Mouse (Mus musculus): Measurements from ENCODE around the gene Agap1. TPM values are rescaled to one million over a fixed set of nuclear protein-coding genes. Genes with fewer than 3 reads are reported as not detected.

The Agap1 gene
- polyA plus RNA-seq, 1 experiment from 2014 or later = 41.4 TPM

- no peaks in the 10 kb centered on the region for H3K4me1 ChIP-seq (replicated peaks; ENCODE audit: control insufficient read depth, insufficient read depth, low read length)
- H3K36me3 ChIP-seq (ENCODE audit: control insufficient read depth, insufficient read depth, low read length) = no peaks in the 10 kb centered on the region
- no peak for DNase-seq (ENCODE audit: low spot score)
- no peak overlapping the region for H3K9ac ChIP-seq (ENCODE audit: low read depth, low read length)
- H3K27me3 ChIP-seq (ENCODE audit: control insufficient read depth, insufficient read depth, low read length) = no peaks in the 10 kb centered on the region
- ATAC-seq (ENCODE audit: low FRiP score) = no peak
- H3K9me3 ChIP-seq (ENCODE audit: control insufficient read depth, low read length) = no peaks in the 10 kb centered on the region
- no peak overlapping the region for H3K4me2 ChIP-seq (replicated peaks; ENCODE audit: low read depth, low read length)
- no peak overlapping the region for H3K27ac ChIP-seq (ENCODE audit: low read depth, low read length)
- WGBS = 92% methylated on average over 2 of the region's 2 CpGs
- no peak overlapping the region for H3K4me3 ChIP-seq (ENCODE audit: low read depth, low read length)
Observed at GRCm38 (mm10) chr1:89899036-89899435, 444.4 kb downstream of the Agap1 start.

- DNase-seq (ENCODE audit: low spot score) (no peak), ATAC-seq (ENCODE audit: low FRiP score) (no peak)
- no peak overlapping the region; the same call in 1 of the 2 replicates for H3K27ac ChIP-seq (ENCODE audit: low read depth, low read length)
- WGBS = 80% methylated on average over 11 of the region's 11 CpGs
- no peaks in the 10 kb centered on the region for H3K9me3 ChIP-seq (ENCODE audit: control insufficient read depth, low read length)
- H3K4me2 ChIP-seq (replicated peaks; ENCODE audit: low read depth, low read length) = no peak overlapping the region
- no peaks in the 10 kb centered on the region for H3K36me3 ChIP-seq (ENCODE audit: control insufficient read depth, insufficient read depth, low read length)
- no peak overlapping the region for H3K4me3 ChIP-seq (ENCODE audit: low read depth, low read length)
- H3K27me3 ChIP-seq (ENCODE audit: control insufficient read depth, insufficient read depth, low read length) = no peaks in the 10 kb centered on the region
- no peaks in the 10 kb centered on the region for H3K4me1 ChIP-seq (replicated peaks; ENCODE audit: control insufficient read depth, insufficient read depth, low read length)
- H3K9ac ChIP-seq (ENCODE audit: low read depth, low read length) = no peak overlapping the region
Observed at GRCm38 (mm10) chr1:89899761-89900445, 445.3 kb downstream of the Agap1 start.

GRCm38 (mm10) chr1:89901381-89901780, 446.8 kb downstream of the Agap1 start:
- H3K9me3 ChIP-seq (ENCODE audit: control insufficient read depth, low read length) = no peaks in the 10 kb centered on the region
- H3K4me1 ChIP-seq (replicated peaks; ENCODE audit: control insufficient read depth, insufficient read depth, low read length) = no peaks in the 10 kb centered on the region
- 83% methylated on average over 4 of the region's 4 CpGs for WGBS
- no peak for ATAC-seq (ENCODE audit: low FRiP score)
- no peak overlapping the region for H3K27ac ChIP-seq (ENCODE audit: low read depth, low read length)
- H3K4me3 ChIP-seq (ENCODE audit: low read depth, low read length) = no peak overlapping the region
- no peak overlapping the region for H3K9ac ChIP-seq (ENCODE audit: low read depth, low read length)
- H3K36me3 ChIP-seq (ENCODE audit: control insufficient read depth, insufficient read depth, low read length) = no peaks in the 10 kb centered on the region
- H3K4me2 ChIP-seq (replicated peaks; ENCODE audit: low read depth, low read length) = no peak overlapping the region
- DNase-seq (ENCODE audit: low spot score) = no peak
- H3K27me3 ChIP-seq (ENCODE audit: control insufficient read depth, insufficient read depth, low read length) = no peaks in the 10 kb centered on the region

GRCm38 (mm10) chr1:89902236-89902635, 447.6 kb downstream of the Agap1 start:
- 95% methylated on average over 2 of the region's 2 CpGs for WGBS
- no peak for DNase-seq (ENCODE audit: low spot score)
- H3K9me3 ChIP-seq (ENCODE audit: control insufficient read depth, low read length) = no peaks in the 10 kb centered on the region
- ATAC-seq (ENCODE audit: low FRiP score) = no peak
- no peak overlapping the region for H3K27ac ChIP-seq (ENCODE audit: low read depth, low read length)
- no peak overlapping the region for H3K9ac ChIP-seq (ENCODE audit: low read depth, low read length)
- no peaks in the 10 kb centered on the region for H3K4me1 ChIP-seq (replicated peaks; ENCODE audit: control insufficient read depth, insufficient read depth, low read length)
- no peaks in the 10 kb centered on the region for H3K36me3 ChIP-seq (ENCODE audit: control insufficient read depth, insufficient read depth, low read length)
- H3K4me3 ChIP-seq (ENCODE audit: low read depth, low read length) = no peak overlapping the region
- no peak overlapping the region for H3K4me2 ChIP-seq (replicated peaks; ENCODE audit: low read depth, low read length)
- H3K27me3 ChIP-seq (ENCODE audit: control insufficient read depth, insufficient read depth, low read length) = no peaks in the 10 kb centered on the region

GRCm38 (mm10) chr1:89902641-89903040, 448.0 kb downstream of the Agap1 start:
- H3K27me3 ChIP-seq (ENCODE audit: control insufficient read depth, insufficient read depth, low read length) = no peaks in the 10 kb centered on the region
- no peak for ATAC-seq (ENCODE audit: low FRiP score)
- H3K4me2 ChIP-seq (replicated peaks; ENCODE audit: low read depth, low read length) = no peak overlapping the region
- H3K27ac ChIP-seq (ENCODE audit: low read depth, low read length) = no peak overlapping the region
- no peak overlapping the region for H3K9ac ChIP-seq (ENCODE audit: low read depth, low read length)
- no peaks in the 10 kb centered on the region for H3K36me3 ChIP-seq (ENCODE audit: control insufficient read depth, insufficient read depth, low read length)
- no peak for DNase-seq (ENCODE audit: low spot score)
- no peak overlapping the region for H3K4me3 ChIP-seq (ENCODE audit: low read depth, low read length)
- no peaks in the 10 kb centered on the region for H3K9me3 ChIP-seq (ENCODE audit: control insufficient read depth, low read length)
- no peaks in the 10 kb centered on the region for H3K4me1 ChIP-seq (replicated peaks; ENCODE audit: control insufficient read depth, insufficient read depth, low read length)
- WGBS = 89% methylated on average over 1 of the region's 1 CpGs

- H3K27me3 ChIP-seq (ENCODE audit: control insufficient read depth, insufficient read depth, low read length) = no peaks in the 10 kb centered on the region
- H3K4me1 ChIP-seq (replicated peaks; ENCODE audit: control insufficient read depth, insufficient read depth, low read length) = no peaks in the 10 kb centered on the region; the same call in 1 of the 2 replicates
- H3K27ac ChIP-seq (ENCODE audit: low read depth, low read length) = no peak overlapping the region
- H3K4me2 ChIP-seq (replicated peaks; ENCODE audit: low read depth, low read length) = no peak overlapping the region
- WGBS = 89% methylated on average over 8 of the region's 8 CpGs
- no peaks in the 10 kb centered on the region for H3K36me3 ChIP-seq (ENCODE audit: control insufficient read depth, insufficient read depth, low read length)
- ATAC-seq (ENCODE audit: low FRiP score) (no peak), DNase-seq (ENCODE audit: low spot score) (no peak)
- no peak overlapping the region for H3K4me3 ChIP-seq (ENCODE audit: low read depth, low read length)
- no peaks in the 10 kb centered on the region for H3K9me3 ChIP-seq (ENCODE audit: control insufficient read depth, low read length)
- no peak overlapping the region for H3K9ac ChIP-seq (ENCODE audit: low read depth, low read length)
Observed at GRCm38 (mm10) chr1:89909796-89910195, 455.2 kb downstream of the Agap1 start.

GRCm38 (mm10) chr1:89912392-89912791, 457.8 kb downstream of the Agap1 start:
- no peaks in the 10 kb centered on the region for H3K27me3 ChIP-seq (ENCODE audit: control insufficient read depth, insufficient read depth, low read length)

GRCm38 (mm10) chr1:89913611-89914010, 459.0 kb downstream of the Agap1 start:
- Histone ChIP-seq H3K4me2 (replicated peaks; ENCODE audit: low read depth, low read length) (no peak overlapping the region), H3K4me3 (ENCODE audit: low read depth, low read length) (no peak overlapping the region), H3K27ac (ENCODE audit: low read depth, low read length) (no peak overlapping the region), H3K36me3 (ENCODE audit: control insufficient read depth, insufficient read depth, low read length) (no peaks in the 10 kb centered on the region), H3K9me3 (ENCODE audit: control insufficient read depth, low read length) (no peaks in the 10 kb centered on the region), H3K4me1 (replicated peaks; ENCODE audit: control insufficient read depth, insufficient read depth, low read length) (no peaks in the 10 kb centered on the region; the same call in 1 of the 2 replicates), H3K9ac (ENCODE audit: low read depth, low read length) (no peak overlapping the region), H3K27me3 (ENCODE audit: control insufficient read depth, insufficient read depth, low read length) (peaks cover 2% of the 10 kb centered on the region; the same call in 1 of the 2 replicates)
- DNase-seq (ENCODE audit: low spot score) = no peak
- WGBS = 83% methylated on average over 4 of the region's 4 CpGs
- no peak for ATAC-seq (ENCODE audit: low FRiP score)

More at GRCm38 (mm10) chr1:89912392-89912791, 457.8 kb downstream of the Agap1 start:
- DNase-seq (ENCODE audit: low spot score) (no peak), ATAC-seq (ENCODE audit: low FRiP score) (no peak)
- no peak overlapping the region for H3K4me3 ChIP-seq (ENCODE audit: low read depth, low read length)
- no peak overlapping the region for H3K4me2 ChIP-seq (replicated peaks; ENCODE audit: low read depth, low read length)
- H3K9ac ChIP-seq (ENCODE audit: low read depth, low read length) = no peak overlapping the region
- WGBS = 38% methylated on average over 5 of the region's 5 CpGs
- no peaks in the 10 kb centered on the region for H3K9me3 ChIP-seq (ENCODE audit: control insufficient read depth, low read length)
- H3K36me3 ChIP-seq (ENCODE audit: control insufficient read depth, insufficient read depth, low read length) = no peaks in the 10 kb centered on the region
- no peaks in the 10 kb centered on the region; the same call in 1 of the 2 replicates for H3K4me1 ChIP-seq (replicated peaks; ENCODE audit: control insufficient read depth, insufficient read depth, low read length)
- no peak overlapping the region for H3K27ac ChIP-seq (ENCODE audit: low read depth, low read length)

- Histone ChIP-seq H3K4me3 (ENCODE audit: low read depth, low read length) (no peak overlapping the region), H3K4me1 (replicated peaks; ENCODE audit: control insufficient read depth, insufficient read depth, low read length) (peaks cover 3% of the 10 kb centered on the region; the same call in 1 of the 2 replicates), H3K4me2 (replicated peaks; ENCODE audit: low read depth, low read length) (no peak overlapping the region), H3K27me3 (ENCODE audit: control insufficient read depth, insufficient read depth, low read length) (peaks cover 25% of the 10 kb centered on the region), H3K9ac (ENCODE audit: low read depth, low read length) (no peak overlapping the region), H3K36me3 (ENCODE audit: control insufficient read depth, insufficient read depth, low read length) (no peaks in the 10 kb centered on the region), H3K9me3 (ENCODE audit: control insufficient read depth, low read length) (no peaks in the 10 kb centered on the region), H3K27ac (ENCODE audit: low read depth, low read length) (no peak overlapping the region)
- ATAC-seq (ENCODE audit: low FRiP score) = no peak
- WGBS = 40% methylated on average over 18 of the region's 18 CpGs
- no peak for DNase-seq (ENCODE audit: low spot score)
Observed at GRCm38 (mm10) chr1:89918111-89918510, 463.5 kb downstream of the Agap1 start.
